Mouse (Mus musculus): Measurements from ENCODE around the gene Fdxr. TPM values are rescaled to one million over a fixed set of nuclear protein-coding genes. Genes with fewer than 3 reads are reported as not detected.
A peak's percentile ranks its signal among the peaks of the same experiment; 100 is the strongest.

Fdxr gene
- polyA plus RNA-seq, 1 experiment, result 36.3 TPM

- Histone ChIP-seq H3K27me3 (ENCODE audit: control insufficient read depth, insufficient read depth, low read length) (peaks cover 15% of the 10 kb centered on the region), H3K4me1 (replicated peaks; ENCODE audit: control insufficient read depth, insufficient read depth, low read length) (peaks cover 15% of the 10 kb centered on the region), H3K36me3 (ENCODE audit: control insufficient read depth, insufficient read depth, low read length) (no peaks in the 10 kb centered on the region), H3K4me3 (ENCODE audit: control insufficient read depth, insufficient read depth, low read length) (no peak overlapping the region), H3K27ac (ENCODE audit: control insufficient read depth, insufficient read depth, low read length) (no peak overlapping the region)
- DNase-seq, result no peak
- WGBS, result 92% methylated on average over 11 of the region's 11 CpGs
- TF ChIP-seq CTCF (IDR thresholded peaks at IDR 0.05; ENCODE audit: borderline replicate concordance, control insufficient read depth, extremely low read depth, insufficient read depth, low read length, poor library complexity) (no peak), POLR2A (IDR thresholded peaks at IDR 0.05; ENCODE audit: control insufficient read depth, extremely low read depth, insufficient read depth, low read length, poor library complexity) (no peak)
These were observed 13.9 kb downstream of the Fdxr start for GRCm38 (mm10) chr11:115262954-115263353.

DNA sequence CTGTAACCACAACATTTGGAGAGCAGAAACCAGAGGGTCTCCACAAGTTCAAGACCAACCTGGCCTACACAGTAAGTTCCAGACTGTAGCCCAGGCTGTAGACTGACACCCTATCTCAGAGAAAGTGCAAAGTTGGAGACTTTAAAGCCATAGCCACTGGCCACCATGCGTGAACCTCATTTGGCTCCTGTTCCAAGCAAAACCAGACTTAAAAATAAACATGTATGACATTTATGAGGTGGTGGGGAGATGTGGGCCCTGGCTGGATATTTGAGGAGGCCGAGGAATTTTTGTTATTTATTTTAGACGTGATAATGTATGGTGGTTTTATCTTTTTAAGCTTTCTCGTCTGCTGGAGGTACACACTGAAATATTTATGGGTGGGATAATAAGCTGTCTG, 17.7 kb downstream of the Fdxr start:
- Histone ChIP-seq H3K4me3 (ENCODE audit: control insufficient read depth, insufficient read depth, low read length) (no peak overlapping the region), H3K27ac (ENCODE audit: control insufficient read depth, insufficient read depth, low read length) (no peak overlapping the region), H3K36me3 (ENCODE audit: control insufficient read depth, insufficient read depth, low read length) (no peaks in the 10 kb centered on the region), H3K4me1 (replicated peaks; ENCODE audit: control insufficient read depth, insufficient read depth, low read length) (peaks cover 4% of the 10 kb centered on the region; the same call in 1 of the 2 replicates), H3K27me3 (ENCODE audit: control insufficient read depth, insufficient read depth, low read length) (0 out of 2 replicates have a peak, but pooled peaks cover 5% of the 10 kb centered on the region)
- no peak for DNase-seq
- TF ChIP-seq CTCF (IDR thresholded peaks at IDR 0.05; ENCODE audit: borderline replicate concordance, control insufficient read depth, extremely low read depth, insufficient read depth, low read length, poor library complexity) (no peak), POLR2A (IDR thresholded peaks at IDR 0.05; ENCODE audit: control insufficient read depth, extremely low read depth, insufficient read depth, low read length, poor library complexity) (no peak)
- 91% methylated on average over 4 of the region's 4 CpGs for WGBS

GRCm38 (mm10) chr11:115257775-115258510, 18.9 kb downstream of the Fdxr start:
- H3K27me3 ChIP-seq (ENCODE audit: control insufficient read depth, insufficient read depth, low read length), result 0 out of 2 replicates have a peak, but pooled peaks cover 5% of the 10 kb centered on the region

DNA sequence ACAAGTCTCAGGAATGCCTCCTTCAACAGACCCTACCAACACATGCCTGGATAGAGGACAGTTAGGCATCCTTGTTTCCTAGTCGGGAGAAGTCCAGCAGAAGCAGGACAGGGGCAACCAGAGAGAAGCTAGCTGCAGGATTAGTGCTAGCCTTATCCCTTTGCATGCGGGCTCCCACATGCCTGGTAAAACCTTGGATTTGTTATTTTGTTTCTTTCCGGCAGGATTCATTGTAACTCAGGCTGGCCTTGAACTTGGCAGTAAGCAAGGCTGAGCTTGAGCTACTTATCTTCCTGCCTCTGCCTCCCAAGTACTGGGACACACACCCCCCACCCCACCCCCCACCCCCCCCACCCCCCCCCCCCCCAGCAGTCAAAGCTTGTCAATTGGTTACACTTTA, 25.6 kb downstream of the Fdxr start:
- Histone ChIP-seq H3K27ac (ENCODE audit: control insufficient read depth, insufficient read depth, low read length) (no peak overlapping the region), H3K27me3 (ENCODE audit: control insufficient read depth, insufficient read depth, low read length) (peaks cover 21% of the 10 kb centered on the region; the same call in 1 of the 2 replicates), H3K36me3 (ENCODE audit: control insufficient read depth, insufficient read depth, low read length) (no peaks in the 10 kb centered on the region), H3K4me3 (ENCODE audit: control insufficient read depth, insufficient read depth, low read length) (no peak overlapping the region), H3K4me1 (replicated peaks; ENCODE audit: control insufficient read depth, insufficient read depth, low read length) (peaks cover 24% of the 10 kb centered on the region)
- WGBS, result 93% methylated on average over 3 of the region's 3 CpGs
- DNase-seq, result no peak
- TF ChIP-seq POLR2A (IDR thresholded peaks at IDR 0.05; ENCODE audit: control insufficient read depth, extremely low read depth, insufficient read depth, low read length, poor library complexity) (no peak), CTCF (IDR thresholded peaks at IDR 0.05; ENCODE audit: borderline replicate concordance, control insufficient read depth, extremely low read depth, insufficient read depth, low read length, poor library complexity) (no peak)

More at GRCm38 (mm10) chr11:115257775-115258510, 18.9 kb downstream of the Fdxr start:
- Histone ChIP-seq H3K27ac (ENCODE audit: control insufficient read depth, insufficient read depth, low read length) (no peak overlapping the region), H3K36me3 (ENCODE audit: control insufficient read depth, insufficient read depth, low read length) (no peaks in the 10 kb centered on the region), H3K4me3 (ENCODE audit: control insufficient read depth, insufficient read depth, low read length) (no peak overlapping the region), H3K4me1 (replicated peaks; ENCODE audit: control insufficient read depth, insufficient read depth, low read length) (peaks cover 4% of the 10 kb centered on the region; the same call in 1 of the 2 replicates)
- 23% methylated on average over 59 of the region's 59 CpGs for WGBS
- no peak for DNase-seq
- no peak for TF ChIP-seq POLR2A (IDR thresholded peaks at IDR 0.05; ENCODE audit: control insufficient read depth, extremely low read depth, insufficient read depth, low read length, poor library complexity)
- TF ChIP-seq CTCF (IDR thresholded peaks at IDR 0.05; ENCODE audit: borderline replicate concordance, control insufficient read depth, extremely low read depth, insufficient read depth, low read length, poor library complexity), result no peak

DNA sequence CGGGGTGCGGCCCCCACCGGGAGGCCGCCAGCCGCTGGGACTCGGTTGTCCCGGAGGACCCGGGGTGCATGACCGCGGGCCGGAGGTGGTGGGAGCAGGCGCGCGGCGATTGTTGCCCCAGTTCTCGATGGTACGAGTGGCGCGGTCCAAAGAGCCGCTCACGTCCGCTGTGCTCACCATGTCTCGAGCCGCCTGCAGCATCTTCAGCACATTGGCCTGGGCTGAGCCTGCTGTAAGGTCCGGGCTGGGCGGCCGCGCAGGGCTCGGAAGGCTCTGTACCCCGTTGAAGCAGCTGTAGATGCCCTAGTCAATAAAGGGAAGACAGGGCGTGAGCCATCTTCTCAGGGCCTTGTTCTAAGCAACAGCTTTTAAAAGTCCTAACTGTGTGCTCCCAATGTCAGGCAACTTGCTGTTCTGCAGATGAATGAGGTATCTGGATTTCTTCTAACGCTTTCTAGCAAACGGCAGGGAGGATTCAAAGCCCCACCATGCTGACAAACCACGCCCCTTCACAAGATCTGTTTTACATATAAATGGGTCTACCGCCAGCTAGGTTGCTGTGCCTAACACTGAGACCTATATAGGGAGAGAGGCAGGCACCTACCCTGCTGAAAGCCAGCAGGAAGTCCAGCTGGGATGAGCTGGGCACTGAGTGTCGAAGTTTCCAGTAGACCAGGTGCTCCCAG, 26.3 kb downstream of the Fdxr start:
- H3K36me3 ChIP-seq (ENCODE audit: control insufficient read depth, insufficient read depth, low read length), result no peaks in the 10 kb centered on the region
- peak overlapping the region; percentile 27 for H3K4me3 ChIP-seq (ENCODE audit: control insufficient read depth, insufficient read depth, low read length)
- H3K27me3 ChIP-seq (ENCODE audit: control insufficient read depth, insufficient read depth, low read length), result peaks cover 21% of the 10 kb centered on the region; the same call in 1 of the 2 replicates
- TF ChIP-seq POLR2A (IDR thresholded peaks at IDR 0.05; ENCODE audit: control insufficient read depth, extremely low read depth, insufficient read depth, low read length, poor library complexity), result no peak
- TF ChIP-seq CTCF (IDR thresholded peaks at IDR 0.05; ENCODE audit: borderline replicate concordance, control insufficient read depth, extremely low read depth, insufficient read depth, low read length, poor library complexity), result no peak
- H3K4me1 ChIP-seq (replicated peaks; ENCODE audit: control insufficient read depth, insufficient read depth, low read length), result peaks cover 26% of the 10 kb centered on the region
- DNase-seq, result no peak
- no peak overlapping the region for H3K27ac ChIP-seq (ENCODE audit: control insufficient read depth, insufficient read depth, low read length)
- 12% methylated on average over 36 of the region's 36 CpGs for WGBS

DNA sequence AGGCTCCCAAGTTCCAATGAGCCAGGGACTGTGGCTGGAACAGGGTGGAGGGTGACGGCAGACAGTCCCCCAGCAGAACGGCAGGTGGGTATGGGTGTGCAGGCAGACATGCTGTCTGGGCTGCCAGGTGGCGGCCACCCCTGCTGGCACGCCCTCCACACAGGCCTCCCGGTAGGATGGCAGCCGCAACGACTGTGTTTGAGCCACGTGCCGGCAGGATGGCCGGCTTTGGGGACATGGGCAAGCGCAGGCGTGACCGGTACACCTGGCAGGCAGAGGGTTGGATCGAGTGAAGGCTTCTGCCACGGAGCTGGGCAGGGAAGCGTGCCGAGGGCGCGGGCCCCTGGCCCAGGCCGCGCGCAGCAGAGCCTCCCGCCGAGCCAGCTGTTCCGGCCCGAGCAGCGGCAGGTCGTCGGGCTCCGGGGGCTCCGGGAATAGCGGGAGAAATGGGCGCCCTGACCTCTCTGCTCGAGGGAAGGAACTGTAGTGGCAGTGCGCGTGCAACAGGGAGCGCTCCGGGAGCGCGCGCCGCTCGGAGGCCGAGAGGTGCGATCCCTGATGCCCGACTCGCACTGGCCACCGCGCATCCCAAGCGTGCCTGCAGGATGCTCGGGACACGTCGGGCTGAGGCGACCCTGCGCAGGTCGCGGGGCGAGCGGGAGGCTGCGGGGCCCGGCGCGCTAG, 27.0 kb downstream of the Fdxr start:
- peak overlapping the region; percentile 27 for H3K4me3 ChIP-seq (ENCODE audit: control insufficient read depth, insufficient read depth, low read length)
- TF ChIP-seq CTCF (IDR thresholded peaks at IDR 0.05; ENCODE audit: borderline replicate concordance, control insufficient read depth, extremely low read depth, insufficient read depth, low read length, poor library complexity) (no peak), POLR2A (IDR thresholded peaks at IDR 0.05; ENCODE audit: control insufficient read depth, extremely low read depth, insufficient read depth, low read length, poor library complexity) (0 out of 2 replicates have a peak, but pooled peaks have one; percentile 13)
- no peak for DNase-seq

More for the DNA sequence above, 27.0 kb downstream of the Fdxr start:
- Histone ChIP-seq H3K4me1 (replicated peaks; ENCODE audit: control insufficient read depth, insufficient read depth, low read length) (peaks cover 26% of the 10 kb centered on the region), H3K27ac (ENCODE audit: control insufficient read depth, insufficient read depth, low read length) (no peak overlapping the region), H3K36me3 (ENCODE audit: control insufficient read depth, insufficient read depth, low read length) (no peaks in the 10 kb centered on the region), H3K27me3 (ENCODE audit: control insufficient read depth, insufficient read depth, low read length) (peaks cover 21% of the 10 kb centered on the region; the same call in 1 of the 2 replicates)
- 3% methylated on average over 62 of the region's 63 CpGs for WGBS
